Mouse (Mus musculus) stomach, postnatal 0 days (tissue): ENCODE measurements around the gene Wnk4. TPM values are rescaled to one million over a fixed set of nuclear protein-coding genes. Genes with fewer than 3 reads are reported as not detected.

Source experiments
- ATAC-seq: fragments of 200-750 bp; cut with Nextera tagmentation; 2 replicates; pipeline ENCODE4 v1.8.0; 2017; ENCODE audit not compliant: low FRiP score, low TSS enrichment
- DNase-seq: peaks from one replicate; pipeline ENCODE4 v3.0.0-alpha.2; 2016; ENCODE audit warnings: low spot score
- H3K27ac ChIP-seq: fragments of 300-500 bp; sonication (generic); replicated peaks from 2 replicates; pipeline ENCODE4 v1.5.1; 2014; ENCODE audit warnings: mild to moderate bottlenecking, control low read depth
- H3K27me3 ChIP-seq: fragments of 300-500 bp; sonication (generic); 2 replicates; pipeline ENCODE4 v1.6.1; 2014; ENCODE audit warnings: low read length; ENCODE audit not compliant: control insufficient read depth, insufficient read depth
- H3K36me3 ChIP-seq: fragments of 300-500 bp; sonication (generic); 2 replicates; pipeline ENCODE4 v1.6.1; 2014; ENCODE audit warnings: low read length, mixed read lengths; ENCODE audit not compliant: control insufficient read depth, insufficient read depth
- H3K4me1 ChIP-seq: fragments of 300-500 bp; sonication (generic); replicated peaks from 2 replicates; pipeline ENCODE4 v1.6.1; 2014; ENCODE audit warnings: antibody characterized with exemption; ENCODE audit not compliant: control insufficient read depth, insufficient read depth
- H3K4me2 ChIP-seq: fragments of 300-500 bp; sonication (generic); replicated peaks from 2 replicates; pipeline ENCODE4 v1.6.1; 2014; ENCODE audit warnings: low read depth, mild to moderate bottlenecking, control low read depth, moderate library complexity
- H3K4me3 ChIP-seq: fragments of 300-500 bp; sonication (generic); 2 replicates; pipeline ENCODE4 v1.5.1; 2014; ENCODE audit warnings: low read depth, low read length, control low read depth
- H3K9ac ChIP-seq: fragments of 300-500 bp; sonication (generic); 2 replicates; pipeline ENCODE4 v1.6.1; 2014; ENCODE audit warnings: mild to moderate bottlenecking, low read length, control low read depth, mixed read lengths
- H3K9me3 ChIP-seq: fragments of 300-500 bp; sonication (generic); 2 replicates; pipeline ENCODE4 v1.6.1; 2016; ENCODE audit warnings: low read length; ENCODE audit not compliant: control insufficient read depth
- CTCF ChIP-seq: IDR thresholded peaks from 2 replicates; pipeline ENCODE4 v1.5.1; 2016; ENCODE audit warnings: antibody characterized with exemption, low read depth, mild to moderate bottlenecking, moderate library complexity
- EP300 ChIP-seq: optimal IDR thresholded peaks from 2 replicates; pipeline ENCODE3; 2016; ENCODE audit warnings: antibody characterized with exemption
- WGBS: fragments of 180-500 bp; shearing (Covaris S2); extraction: QIAGEN DNeasy Blood & Tissue Kit; methylation state at CpG from one replicate; pipeline ENCODE4 v1.1.7; 2014; 5-methylcytosine and 5-hydroxymethylcytosine counted together
- polyA plus RNA-seq: library from polyadenylated mRNA; unstranded; fragments of >200 nt; fragmentation: Nextera tagmentation; extraction: Ambion mirVana; gene quantifications from 2 replicates; pipeline ENCODE4 v1.2.1, GENCODE M21; 2015

Gene Wnk4
- polyA plus RNA-seq, 1 experiment from 2014 or later: 15.9 TPM

GRCm38 (mm10) chr11:101246702-101247012 lies 13.7 kb upstream of the Wnk4 start:
- Histone ChIP-seq H3K27me3 (no peaks in the 10 kb centered on the region), H3K4me2 (peak overlapping the region; percentile 96), H3K9ac (peak overlapping the region; percentile 72), H3K9me3 (no peaks in the 10 kb centered on the region), H3K4me1 (no peaks in the 10 kb centered on the region), H3K36me3 (no peaks in the 10 kb centered on the region), H3K27ac (peak overlapping the region; percentile 89), H3K4me3 (peak overlapping the region; percentile 58)
- 14% methylated on average over 7 of the region's 7 CpGs for WGBS
- TF ChIP-seq CTCF (no peak), EP300 (no peak)
- ATAC-seq (no peak; the same call in 1 of the 2 replicates), DNase-seq (no peak)

- no peaks in the 10 kb centered on the region for H3K36me3 ChIP-seq
- WGBS: 79% methylated on average over 6 of the region's 6 CpGs
- TF ChIP-seq CTCF (no peak), EP300 (no peak)
- H3K9me3 ChIP-seq: no peaks in the 10 kb centered on the region
- peak overlapping the region; percentile 45 for H3K27ac ChIP-seq
- ATAC-seq (no peak), DNase-seq (no peak)
- peak overlapping the region; percentile 58 for H3K4me3 ChIP-seq
- 0 out of 2 replicates have a peak overlapping the region, but pooled peaks have one; percentile 72 for H3K9ac ChIP-seq
- H3K4me2 ChIP-seq: peak overlapping the region; percentile 96
- no peaks in the 10 kb centered on the region for H3K27me3 ChIP-seq
- no peaks in the 10 kb centered on the region for H3K4me1 ChIP-seq
Observed at GRCm38 (mm10) chr11:101247521-101248030, 12.8 kb upstream of the Wnk4 start.

GRCm38 (mm10) chr11:101248258-101248994 lies 11.9 kb upstream of the Wnk4 start:
- no peak overlapping the region for H3K9ac ChIP-seq
- no peak for ATAC-seq
- H3K4me1 ChIP-seq: no peaks in the 10 kb centered on the region; the same call in 1 of the 2 replicates
- no peaks in the 10 kb centered on the region for H3K9me3 ChIP-seq
- H3K27ac ChIP-seq: 0 out of 2 replicates have a peak overlapping the region, but pooled peaks have one; percentile 45
- TF ChIP-seq CTCF: peak; percentile 81
- no peak for TF ChIP-seq EP300
- 35% methylated on average over 14 of the region's 14 CpGs for WGBS
- peak overlapping the region; percentile 4; the same call in 1 of the 2 replicates for H3K4me2 ChIP-seq
- no peaks in the 10 kb centered on the region for H3K27me3 ChIP-seq
- H3K36me3 ChIP-seq: no peaks in the 10 kb centered on the region
- H3K4me3 ChIP-seq: no peak overlapping the region
- peak; percentile 68 for DNase-seq

- WGBS: 54% methylated on average over 2 of the region's 2 CpGs
- no peaks in the 10 kb centered on the region; the same call in 1 of the 2 replicates for H3K4me1 ChIP-seq
Observed at GRCm38 (mm10) chr11:101251031-101251430, 9.3 kb upstream of the Wnk4 start.

GRCm38 (mm10) chr11:101252941-101253340 lies 7.4 kb upstream of the Wnk4 start:
- Histone ChIP-seq H3K4me3 (peak overlapping the region; percentile 75), H3K4me1 (no peaks in the 10 kb centered on the region; the same call in none of the 2 replicates), H3K27me3 (no peaks in the 10 kb centered on the region), H3K4me2 (peak overlapping the region; percentile 82), H3K36me3 (no peaks in the 10 kb centered on the region; the same call in 1 of the 2 replicates), H3K9ac (peak overlapping the region; percentile 83), H3K27ac (peak overlapping the region; percentile 92), H3K9me3 (no peaks in the 10 kb centered on the region)
- ATAC-seq: 0 out of 2 replicates have a peak, but pooled peaks have one; percentile 19
- DNase-seq: peak; percentile 32
- 3% methylated on average over 7 of the region's 7 CpGs for WGBS
- TF ChIP-seq CTCF (no peak), EP300 (no peak)

More at GRCm38 (mm10) chr11:101251031-101251430, 9.3 kb upstream of the Wnk4 start:
- no peaks in the 10 kb centered on the region for H3K36me3 ChIP-seq
- no peak overlapping the region for H3K9ac ChIP-seq
- no peak for ATAC-seq
- H3K27me3 ChIP-seq: no peaks in the 10 kb centered on the region
- TF ChIP-seq CTCF (no peak), EP300 (no peak)
- no peak overlapping the region for H3K4me2 ChIP-seq
- DNase-seq: no peak
- H3K4me3 ChIP-seq: no peak overlapping the region
- no peaks in the 10 kb centered on the region for H3K9me3 ChIP-seq
- no peak overlapping the region for H3K27ac ChIP-seq
